Mouse (Mus musculus): ENCODE data around the gene Ptprn. TPM values are rescaled to one million over a fixed set of nuclear protein-coding genes. Genes with fewer than 3 reads are reported as not detected.
A peak's percentile ranks its signal among the peaks of the same experiment; 100 is the strongest.

The Ptprn gene
- polyA plus RNA-seq, 1 experiment: 15.3 TPM

- no peaks in the 10 kb centered on the region for H3K79me3 ChIP-seq (ENCODE audit: low read depth)
- H3K36me3 ChIP-seq (ENCODE audit: control insufficient read depth, insufficient read depth): no peaks in the 10 kb centered on the region
- no peak overlapping the region for H3ac ChIP-seq (ENCODE audit: control insufficient read depth, insufficient read length, low read depth)
- TF ChIP-seq MAX (IDR thresholded peaks at IDR 0.05) (no peak), FOSL1 (IDR thresholded peaks at IDR 0.05; ENCODE audit: insufficient read depth, low read length, poor library complexity, severe bottlenecking) (no peak), CEBPB (IDR thresholded peaks at IDR 0.05; ENCODE audit: low read depth) (no peak), MYOG (IDR thresholded peaks at IDR 0.05; ENCODE audit: control insufficient read depth, extremely low read depth, insufficient read length) (no peak), MYOD1 (IDR thresholded peaks at IDR 0.05; ENCODE audit: control insufficient read depth, insufficient read length, low read depth) (no peak), CTCF (IDR thresholded peaks at IDR 0.05; ENCODE audit: control insufficient read depth, insufficient read depth, insufficient read length) (no peak), USF1 (IDR thresholded peaks at IDR 0.05; ENCODE audit: low read depth) (no peak)
- H3K27me3 ChIP-seq (ENCODE audit: control insufficient read depth, insufficient read depth, insufficient read length): no peaks in the 10 kb centered on the region
- no peak overlapping the region for H3K4me3 ChIP-seq (ENCODE audit: insufficient read depth, poor library complexity, severe bottlenecking)
- no peaks in the 10 kb centered on the region for H3K79me2 ChIP-seq (ENCODE audit: control insufficient read depth, insufficient read depth)
Observed at GRCm38 (mm10) chr1:75255516-75256046, 8.7 kb downstream of the Ptprn start.

DNA sequence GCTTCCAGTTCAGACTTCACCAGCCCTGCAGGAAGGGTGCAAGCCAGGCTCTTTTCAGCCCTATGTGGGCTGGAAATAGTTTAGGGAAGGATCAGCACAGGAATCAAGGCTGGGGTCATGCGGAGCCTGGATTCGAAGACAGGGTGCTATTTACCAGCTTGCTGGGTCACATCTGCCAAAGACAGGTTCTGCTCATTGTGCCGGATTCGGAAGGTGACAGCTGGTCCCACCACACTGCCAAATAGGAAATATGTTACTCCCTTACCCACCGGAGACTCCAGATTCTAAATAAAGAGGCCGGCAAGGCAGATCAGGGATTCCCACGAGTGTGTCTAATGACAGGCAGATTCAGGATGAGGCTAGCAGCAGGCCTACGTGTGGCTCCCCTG, 9.7 kb downstream of the Ptprn start:
- no peaks in the 10 kb centered on the region for H3K27me3 ChIP-seq (ENCODE audit: control insufficient read depth, insufficient read depth, insufficient read length)
- no peaks in the 10 kb centered on the region for H3K36me3 ChIP-seq (ENCODE audit: control insufficient read depth, insufficient read depth)
- H3K4me3 ChIP-seq (ENCODE audit: insufficient read depth, poor library complexity, severe bottlenecking): no peak overlapping the region
- H3ac ChIP-seq (ENCODE audit: control insufficient read depth, insufficient read length, low read depth): no peak overlapping the region
- no peak for TF ChIP-seq FOSL1 (IDR thresholded peaks at IDR 0.05; ENCODE audit: insufficient read depth, low read length, poor library complexity, severe bottlenecking)
- no peak for TF ChIP-seq CTCF (IDR thresholded peaks at IDR 0.05; ENCODE audit: control insufficient read depth, insufficient read depth, insufficient read length)
- no peak for TF ChIP-seq MYOG (IDR thresholded peaks at IDR 0.05; ENCODE audit: control insufficient read depth, extremely low read depth, insufficient read length)
- TF ChIP-seq MYOD1 (IDR thresholded peaks at IDR 0.05; ENCODE audit: control insufficient read depth, insufficient read length, low read depth): no peak
- no peak for TF ChIP-seq USF1 (IDR thresholded peaks at IDR 0.05; ENCODE audit: low read depth)
- TF ChIP-seq MAX (IDR thresholded peaks at IDR 0.05): no peak
- no peak for TF ChIP-seq CEBPB (IDR thresholded peaks at IDR 0.05; ENCODE audit: low read depth)
- H3K79me3 ChIP-seq (ENCODE audit: low read depth): no peaks in the 10 kb centered on the region
- no peaks in the 10 kb centered on the region for H3K79me2 ChIP-seq (ENCODE audit: control insufficient read depth, insufficient read depth)

DNA sequence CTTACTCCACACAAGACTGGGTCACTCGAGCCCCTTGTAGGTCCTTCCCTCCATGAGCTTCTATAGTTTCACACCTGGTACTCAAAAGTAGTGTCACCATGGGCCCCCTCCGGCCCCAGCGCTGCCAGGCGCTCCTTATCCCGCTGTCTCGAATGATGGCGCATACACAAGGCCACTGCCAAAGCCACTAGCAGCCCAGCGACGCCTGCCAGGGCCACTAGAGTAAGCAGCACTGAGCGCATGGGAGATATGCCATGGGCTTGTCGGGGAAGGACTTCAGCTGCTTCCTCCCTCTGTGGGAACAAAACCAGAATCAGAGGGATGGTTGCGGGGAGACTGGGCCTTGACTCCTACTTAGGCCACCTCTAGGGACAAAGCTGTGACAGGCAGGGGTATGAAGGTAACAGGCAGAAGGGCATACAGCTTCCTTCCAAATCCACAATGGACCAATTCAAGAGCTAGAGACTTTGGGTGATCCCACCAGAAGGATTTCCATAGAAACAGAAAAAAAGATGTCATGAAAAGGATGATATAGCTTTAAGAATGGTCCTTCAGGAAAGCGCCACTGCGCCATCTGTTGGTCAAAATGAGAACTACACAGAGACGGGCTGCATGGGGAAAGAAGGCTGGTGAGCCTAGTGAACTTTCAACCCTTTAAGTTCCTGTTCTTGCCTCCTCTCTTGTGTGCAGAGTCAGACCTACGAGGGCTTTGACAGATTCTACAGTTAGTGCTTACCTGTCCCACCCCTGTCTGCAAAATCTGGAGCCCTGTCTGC, 10.3 kb downstream of the Ptprn start:
- Histone ChIP-seq H3K36me3 (ENCODE audit: control insufficient read depth, insufficient read depth) (no peaks in the 10 kb centered on the region), H3K4me3 (ENCODE audit: insufficient read depth, poor library complexity, severe bottlenecking) (no peak overlapping the region), H3K27me3 (ENCODE audit: control insufficient read depth, insufficient read depth, insufficient read length) (no peaks in the 10 kb centered on the region), H3K79me2 (ENCODE audit: control insufficient read depth, insufficient read depth) (no peaks in the 10 kb centered on the region), H3ac (ENCODE audit: control insufficient read depth, insufficient read length, low read depth) (no peak overlapping the region), H3K79me3 (ENCODE audit: low read depth) (no peaks in the 10 kb centered on the region)
- TF ChIP-seq MAX (IDR thresholded peaks at IDR 0.05): no peak
- peak; percentile 69 for TF ChIP-seq CTCF (IDR thresholded peaks at IDR 0.05; ENCODE audit: control insufficient read depth, insufficient read depth, insufficient read length)

DNA sequence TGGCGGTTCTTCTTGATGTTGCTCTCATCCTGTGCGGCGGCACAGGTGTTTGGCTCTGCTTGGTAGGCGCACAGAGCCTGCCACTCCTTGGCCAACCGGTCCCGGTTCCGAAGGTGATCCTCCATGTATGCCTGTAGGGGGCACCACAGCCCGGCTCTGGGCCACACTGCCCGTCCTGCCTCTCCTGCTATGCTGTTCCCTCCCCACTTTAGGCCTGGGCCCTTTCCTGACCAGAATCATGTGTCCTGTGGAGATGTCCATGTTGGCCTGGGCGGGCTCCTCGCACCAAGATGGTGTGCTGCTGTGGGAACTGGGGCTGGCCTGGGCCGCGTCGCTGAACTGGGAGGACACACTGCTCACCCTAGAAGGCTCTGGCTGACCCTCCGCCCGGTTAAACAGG, 11.3 kb downstream of the Ptprn start:
- Histone ChIP-seq H3ac (ENCODE audit: control insufficient read depth, insufficient read length, low read depth) (no peak overlapping the region), H3K79me3 (ENCODE audit: low read depth) (no peaks in the 10 kb centered on the region), H3K27me3 (ENCODE audit: control insufficient read depth, insufficient read depth, insufficient read length) (no peaks in the 10 kb centered on the region), H3K79me2 (ENCODE audit: control insufficient read depth, insufficient read depth) (no peaks in the 10 kb centered on the region), H3K4me3 (ENCODE audit: insufficient read depth, poor library complexity, severe bottlenecking) (no peak overlapping the region), H3K36me3 (ENCODE audit: control insufficient read depth, insufficient read depth) (no peaks in the 10 kb centered on the region)
- TF ChIP-seq USF1 (IDR thresholded peaks at IDR 0.05; ENCODE audit: low read depth) (no peak), CTCF (IDR thresholded peaks at IDR 0.05; ENCODE audit: control insufficient read depth, insufficient read depth, insufficient read length) (no peak), CEBPB (IDR thresholded peaks at IDR 0.05; ENCODE audit: low read depth) (no peak), MYOD1 (IDR thresholded peaks at IDR 0.05; ENCODE audit: control insufficient read depth, insufficient read length, low read depth) (no peak), MYOG (IDR thresholded peaks at IDR 0.05; ENCODE audit: control insufficient read depth, extremely low read depth, insufficient read length) (no peak), FOSL1 (IDR thresholded peaks at IDR 0.05; ENCODE audit: insufficient read depth, low read length, poor library complexity, severe bottlenecking) (no peak), MAX (IDR thresholded peaks at IDR 0.05) (no peak)

GRCm38 (mm10) chr1:75252308-75252707, 12.0 kb downstream of the Ptprn start:
- no peaks in the 10 kb centered on the region for H3K79me2 ChIP-seq (ENCODE audit: control insufficient read depth, insufficient read depth)
- no peaks in the 10 kb centered on the region for H3K27me3 ChIP-seq (ENCODE audit: control insufficient read depth, insufficient read depth, insufficient read length)
- H3ac ChIP-seq (ENCODE audit: control insufficient read depth, insufficient read length, low read depth): no peak overlapping the region
- no peak overlapping the region for H3K4me3 ChIP-seq (ENCODE audit: insufficient read depth, poor library complexity, severe bottlenecking)
- TF ChIP-seq FOSL1 (IDR thresholded peaks at IDR 0.05; ENCODE audit: insufficient read depth, low read length, poor library complexity, severe bottlenecking): no peak
- no peak for TF ChIP-seq CTCF (IDR thresholded peaks at IDR 0.05; ENCODE audit: control insufficient read depth, insufficient read depth, insufficient read length)
- TF ChIP-seq MAX (IDR thresholded peaks at IDR 0.05): no peak
- no peaks in the 10 kb centered on the region for H3K36me3 ChIP-seq (ENCODE audit: control insufficient read depth, insufficient read depth)
- H3K79me3 ChIP-seq (ENCODE audit: low read depth): no peaks in the 10 kb centered on the region
